Mouse (Mus musculus) forebrain, postnatal 0 days (tissue): ENCODE results near the gene Skida1. TPM values are rescaled to one million over a fixed set of nuclear protein-coding genes. Genes with fewer than 3 reads are reported as not detected.
A peak's percentile ranks its signal among the peaks of the same experiment; 100 is the strongest.

Experiments used
- ATAC-seq: fragments of 200-750 bp; cut with Nextera tagmentation; 2 replicates; pipeline ENCODE4 v1.8.0; 2017; ENCODE audit warnings: mild to moderate bottlenecking, moderate library complexity
- DNase-seq: peaks from one replicate; pipeline ENCODE4 v3.0.0-alpha.2; 2015
- H3K27ac ChIP-seq: fragments of 300-500 bp; sonication (generic); 2 replicates; pipeline ENCODE4 v1.5.1; 2014; ENCODE audit warnings: low read depth, mild to moderate bottlenecking, antibody characterized with exemption, low read length, moderate library complexity, mixed read lengths
- H3K27me3 ChIP-seq: fragments of 300-500 bp; sonication (generic); 2 replicates; pipeline ENCODE4 v1.6.1; 2014; ENCODE audit warnings: mild to moderate bottlenecking, low read length, mixed read lengths; ENCODE audit not compliant: insufficient read depth
- H3K36me3 ChIP-seq: fragments of 300-500 bp; sonication (generic); 2 replicates; pipeline ENCODE4 v1.6.1; 2014; ENCODE audit warnings: mild to moderate bottlenecking, moderate library complexity; ENCODE audit not compliant: insufficient read depth
- H3K4me1 ChIP-seq: fragments of 300-500 bp; sonication (generic); 2 replicates; pipeline ENCODE4 v1.6.1; 2014; ENCODE audit warnings: antibody characterized with exemption; ENCODE audit not compliant: insufficient read depth
- H3K4me2 ChIP-seq: fragments of 300-500 bp; sonication (generic); 2 replicates; pipeline ENCODE4 v1.6.1; 2014; ENCODE audit warnings: low read depth, mild to moderate bottlenecking, moderate library complexity
- H3K4me3 ChIP-seq: fragments of 300-500 bp; sonication (generic); 2 replicates; pipeline ENCODE4 v1.5.1; 2014; ENCODE audit warnings: low read depth, low read length, mixed read lengths
- H3K9ac ChIP-seq: fragments of 300-500 bp; sonication (generic); 2 replicates; pipeline ENCODE4 v1.6.1; 2014; ENCODE audit warnings: mild to moderate bottlenecking
- H3K9me3 ChIP-seq: fragments of 300-500 bp; sonication (generic); 2 replicates; pipeline ENCODE4 v1.6.1; 2016; ENCODE audit warnings: low read length
- CTCF ChIP-seq: sonication (generic); IDR thresholded peaks from 2 replicates; pipeline ENCODE4 v1.5.1; 2016; ENCODE audit warnings: antibody characterized with exemption, control low read depth, low read depth
- WGBS: fragments of 180-500 bp; shearing (Covaris S2); extraction: QIAGEN DNeasy Blood & Tissue Kit; methylation state at CpG from one replicate; pipeline ENCODE4 v1.1.7; 2014; 5-methylcytosine and 5-hydroxymethylcytosine counted together
- polyA plus RNA-seq: library from polyadenylated mRNA; unstranded; fragments of >200 nt; fragmentation: Nextera tagmentation; extraction: Ambion mirVana; gene quantifications from 2 replicates; pipeline ENCODE4 v1.2.1, GENCODE M21; 2015
- total RNA-seq: library from RNA; depleted of rRNA; stranded (reverse); fragments of >200 nt; gene quantifications from 2 replicates; pipeline ENCODE4 v1.2.3, GENCODE M21; 2014

The Skida1 gene
- total and polyA plus RNA-seq, 2 experiments from 2014 or later: 4.3 to 12.6 TPM

DNA sequence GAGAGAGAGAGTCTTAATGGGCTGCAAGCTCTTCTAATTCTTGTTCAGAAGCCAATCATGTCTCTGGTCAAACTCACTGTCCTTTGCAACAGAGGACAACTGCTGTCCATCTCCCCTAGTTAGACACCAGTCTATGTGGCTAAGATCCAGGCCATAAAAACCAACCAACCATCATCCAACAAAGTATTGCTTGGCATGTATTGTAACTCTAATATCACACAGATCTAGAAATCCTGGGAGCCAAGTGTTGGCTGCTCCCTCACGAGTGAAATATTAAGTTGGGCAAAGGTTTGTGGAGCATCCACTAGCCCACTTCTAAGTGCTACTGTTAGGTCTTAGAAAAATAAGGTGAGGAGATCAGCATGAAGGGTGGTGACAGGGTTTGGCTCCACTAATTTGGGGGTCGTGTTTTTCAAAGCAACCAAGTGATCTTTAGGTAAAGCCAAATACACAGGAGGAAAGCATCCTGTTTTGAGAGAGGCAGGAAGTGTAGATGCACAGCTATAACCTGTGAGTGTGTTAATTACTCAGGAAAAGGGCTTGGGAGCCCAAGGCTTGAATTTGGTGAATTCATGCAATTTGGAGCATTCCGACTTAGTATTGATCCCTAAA lies 10.6 kb downstream of the Skida1 start:
- no peak overlapping the region for H3K9ac ChIP-seq
- WGBS: 53% methylated on average over 3 of the region's 3 CpGs
- H3K27me3 ChIP-seq: no peaks in the 10 kb centered on the region
- no peak for ATAC-seq
- no peak overlapping the region for H3K4me2 ChIP-seq
- no peak overlapping the region for H3K4me3 ChIP-seq
- no peaks in the 10 kb centered on the region for H3K36me3 ChIP-seq
- DNase-seq: peak; percentile 33
- TF ChIP-seq CTCF: no peak
- peaks cover 26% of the 10 kb centered on the region for H3K4me1 ChIP-seq
- H3K9me3 ChIP-seq: no peaks in the 10 kb centered on the region
- H3K27ac ChIP-seq: no peak overlapping the region

DNA sequence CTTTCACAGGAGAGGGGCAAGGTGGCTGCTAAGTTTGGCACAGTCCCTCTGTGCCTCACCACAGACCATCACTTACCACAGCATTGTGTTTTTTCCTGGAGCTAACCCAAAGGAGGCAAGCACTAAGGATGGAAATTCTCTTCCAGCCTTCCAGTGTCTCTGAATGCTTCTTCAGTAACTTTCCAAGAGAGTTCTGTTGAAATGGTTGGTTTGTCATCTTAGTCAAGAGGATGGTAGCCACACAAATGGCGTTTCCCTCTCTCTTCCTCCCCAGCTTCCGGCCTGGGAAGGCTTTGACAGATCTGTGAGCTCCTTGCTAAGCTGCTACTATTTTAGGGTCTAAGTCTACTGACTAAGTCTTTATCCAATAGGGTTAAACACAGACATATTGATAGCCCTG lies 11.4 kb downstream of the Skida1 start, which contains the start of gene A930004D18Rik:
Gene A930004D18Rik, minus strand, starts transcription at position 247 of the 400 bp plus-strand sequence.
- peak; percentile 14 for DNase-seq

DNA sequence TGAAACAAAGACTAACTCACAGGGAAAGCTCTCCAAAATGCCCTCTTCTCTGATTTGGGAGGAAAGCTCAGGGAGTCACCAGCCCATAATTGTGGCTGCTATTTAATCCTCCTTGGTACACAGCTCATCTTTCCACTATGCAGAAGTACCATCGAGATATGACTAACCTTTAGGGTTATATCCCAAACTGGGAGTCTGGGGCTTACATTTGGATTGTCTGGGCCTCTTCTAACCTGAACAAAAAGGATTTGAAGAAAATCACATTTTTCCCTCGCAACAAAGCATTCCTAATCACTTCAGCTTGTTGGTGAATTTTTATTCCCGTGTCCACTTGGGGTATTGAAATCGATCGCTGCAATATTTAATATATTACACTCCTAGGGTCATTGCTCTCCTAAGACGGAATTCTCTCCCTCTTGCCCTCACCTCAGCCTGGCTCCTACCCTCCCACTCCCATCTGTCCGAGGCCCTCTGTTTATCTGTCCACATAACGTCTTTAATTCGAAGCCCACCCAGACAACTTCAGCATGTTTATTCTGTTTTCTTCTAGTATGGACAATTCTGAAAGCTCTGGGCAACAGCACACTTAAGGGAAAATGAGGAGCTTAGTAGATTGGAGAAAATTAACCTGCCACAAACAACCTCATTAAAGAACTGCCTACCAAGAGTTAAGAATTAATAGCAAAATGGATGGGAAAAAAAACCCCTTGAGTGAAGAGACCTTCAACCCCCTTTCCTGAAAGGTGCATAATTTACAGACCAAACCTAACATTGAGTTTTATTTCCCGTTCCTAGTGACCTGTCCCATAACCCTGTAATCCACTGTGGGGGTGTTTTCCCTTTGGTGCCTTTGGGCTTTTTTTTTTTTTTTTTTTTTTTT lies 14.2 kb downstream of the Skida1 start:
- Histone ChIP-seq H3K27me3 (no peaks in the 10 kb centered on the region), H3K27ac (no peak overlapping the region), H3K4me3 (no peak overlapping the region), H3K4me2 (no peak overlapping the region), H3K36me3 (no peaks in the 10 kb centered on the region), H3K9me3 (no peaks in the 10 kb centered on the region), H3K4me1 (peaks cover 9% of the 10 kb centered on the region; the same call in 1 of the 2 replicates), H3K9ac (no peak overlapping the region)
- peak; percentile 21 for DNase-seq
- no peak for ATAC-seq
- no peak for TF ChIP-seq CTCF
- 65% methylated on average over 10 of the region's 10 CpGs for WGBS

More for the DNA sequence above, 11.4 kb downstream of the Skida1 start, which contains the start of gene A930004D18Rik:
- Histone ChIP-seq H3K9me3 (no peaks in the 10 kb centered on the region), H3K4me3 (no peak within 1 kb of the TSS), H3K27me3 (no peaks in the 10 kb centered on the region), H3K4me2 (no peak within 1 kb of the TSS), H3K27ac (no peak within 1 kb of the TSS), H3K36me3 (no peaks in the 10 kb centered on the region), H3K4me1 (peaks cover 26% of the 10 kb centered on the region), H3K9ac (no peak within 1 kb of the TSS)
- TF ChIP-seq CTCF: no peak
- 80% methylated on average over 2 of the region's 2 CpGs for WGBS
- no peak for ATAC-seq

DNA sequence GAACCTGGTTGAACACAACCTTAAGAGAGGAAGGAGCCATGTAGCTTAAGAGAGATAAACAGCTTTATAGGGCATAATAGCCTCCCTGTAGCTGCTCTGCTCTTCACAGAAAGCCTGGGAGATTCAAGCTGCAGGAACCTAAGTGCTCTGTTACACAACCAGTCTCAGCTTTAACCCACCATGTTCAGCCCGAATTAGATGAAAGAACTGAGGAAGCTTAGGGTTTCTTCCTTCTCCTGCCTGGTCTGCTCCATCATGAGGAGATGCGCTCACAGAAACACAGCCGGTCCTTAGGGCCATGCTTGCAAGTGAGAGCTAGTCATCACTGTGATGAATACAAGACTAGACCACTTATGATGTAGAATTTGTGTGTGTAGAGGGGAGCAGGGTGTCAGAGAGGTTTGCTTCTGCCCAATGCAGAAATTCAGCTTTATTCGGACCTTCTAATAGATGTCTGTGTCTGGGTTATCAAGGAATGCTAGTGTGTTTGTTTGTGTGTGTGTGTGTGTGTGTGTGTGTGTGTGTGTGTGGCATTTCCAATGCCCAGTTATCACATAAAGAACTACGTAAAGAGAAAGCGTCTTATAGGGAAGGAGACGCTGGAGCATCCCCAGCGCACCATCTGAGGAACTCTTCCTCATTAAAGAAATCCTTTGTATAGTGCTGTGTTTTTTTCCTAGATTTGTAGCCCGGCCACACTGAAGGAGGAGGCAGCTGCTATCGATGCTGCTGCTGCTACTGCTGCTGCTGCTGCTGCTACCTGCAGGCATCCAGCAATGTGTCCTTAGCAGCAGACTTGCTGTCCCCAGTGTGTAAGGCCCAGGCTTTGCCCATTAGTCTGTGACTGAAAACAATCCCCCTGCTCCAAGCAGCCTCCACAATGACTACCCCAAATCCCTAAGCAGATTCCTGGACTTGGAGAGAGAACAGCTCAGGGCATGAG lies 15.4 kb downstream of the Skida1 start:
- no peaks in the 10 kb centered on the region for H3K27me3 ChIP-seq
- H3K9ac ChIP-seq: no peak overlapping the region
- no peak overlapping the region for H3K27ac ChIP-seq
- no peaks in the 10 kb centered on the region for H3K9me3 ChIP-seq
- peak overlapping the region; percentile 1; the same call in 1 of the 2 replicates for H3K4me2 ChIP-seq
- H3K36me3 ChIP-seq: no peaks in the 10 kb centered on the region
- WGBS: 53% methylated on average over 10 of the region's 10 CpGs
- H3K4me1 ChIP-seq: 0 out of 2 replicates have a peak, but pooled peaks cover 6% of the 10 kb centered on the region
- H3K4me3 ChIP-seq: no peak overlapping the region
- DNase-seq (peak; percentile 60), ATAC-seq (no peak)
- TF ChIP-seq CTCF: no peak

DNA sequence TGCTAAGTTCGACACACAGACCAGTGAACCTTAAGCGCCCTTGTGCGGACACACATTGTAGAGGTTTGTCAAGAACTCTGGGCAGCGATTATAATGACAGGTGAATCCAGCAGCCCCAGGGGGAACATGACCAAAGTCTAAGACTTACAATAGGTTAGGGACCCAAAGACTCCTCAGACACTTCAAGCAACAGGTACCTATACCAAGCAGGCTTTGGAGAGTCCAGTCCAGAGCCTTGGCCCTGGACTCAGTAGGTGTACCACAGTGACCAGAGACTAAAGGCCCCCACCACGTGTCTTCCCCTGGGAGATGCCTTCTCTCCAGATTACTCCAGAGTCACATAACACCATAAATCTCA lies 16.3 kb downstream of the Skida1 start:
- Histone ChIP-seq H3K27ac (no peak overlapping the region), H3K27me3 (no peaks in the 10 kb centered on the region), H3K4me2 (peak overlapping the region; percentile 88; the same call in 1 of the 2 replicates), H3K9ac (no peak overlapping the region), H3K4me3 (no peak overlapping the region), H3K9me3 (no peaks in the 10 kb centered on the region), H3K36me3 (no peaks in the 10 kb centered on the region), H3K4me1 (0 out of 2 replicates have a peak, but pooled peaks cover 6% of the 10 kb centered on the region)
- DNase-seq: peak; percentile 44
- no peak for TF ChIP-seq CTCF
- no peak for ATAC-seq
- WGBS: 63% methylated on average over 5 of the region's 5 CpGs

DNA sequence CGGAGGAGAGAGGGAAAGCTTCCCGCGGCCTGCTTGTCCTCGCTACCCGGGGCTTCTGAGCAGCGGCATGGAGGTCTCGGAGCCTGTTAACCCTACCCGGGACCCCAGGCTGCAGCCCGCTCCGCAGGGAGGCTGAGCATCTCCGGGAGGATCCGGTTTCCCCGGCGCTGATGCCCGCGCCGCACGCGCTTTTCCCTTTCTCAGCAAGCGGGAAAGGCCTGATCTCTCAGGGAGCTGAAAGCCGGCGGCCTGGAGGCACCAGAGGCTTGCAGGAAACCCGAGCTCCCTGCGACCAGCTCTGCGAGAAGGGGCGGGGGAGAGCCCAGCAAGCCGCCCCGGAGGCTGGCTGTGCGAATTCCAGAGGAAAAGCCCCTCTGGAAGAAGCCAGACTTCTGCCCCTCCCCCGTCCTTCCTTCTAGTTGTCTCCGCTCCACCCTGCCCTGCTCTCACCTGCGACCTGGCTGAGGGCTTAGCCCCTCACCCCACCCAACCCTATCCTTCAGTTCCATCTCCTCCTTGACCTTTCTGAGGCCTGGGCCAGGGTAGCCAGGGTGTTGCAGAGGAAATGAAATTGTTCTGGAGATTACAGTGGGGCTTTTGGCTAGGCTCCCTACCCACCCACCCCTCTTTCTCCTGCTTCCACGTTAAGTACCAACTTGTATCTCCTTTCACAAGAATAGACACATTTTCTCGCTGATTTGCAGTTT lies 16.9 kb downstream of the Skida1 start:
- 8% methylated on average over 34 of the region's 34 CpGs for WGBS
- Histone ChIP-seq H3K36me3 (no peaks in the 10 kb centered on the region), H3K9me3 (no peaks in the 10 kb centered on the region), H3K4me2 (peak overlapping the region; percentile 88), H3K9ac (peak overlapping the region; percentile 76), H3K4me3 (peak overlapping the region; percentile 39), H3K4me1 (peaks cover 6% of the 10 kb centered on the region; the same call in 1 of the 2 replicates), H3K27me3 (no peaks in the 10 kb centered on the region), H3K27ac (no peak overlapping the region)
- ATAC-seq (no peak), DNase-seq (peak; percentile 79)
- TF ChIP-seq CTCF: no peak
